Mouse (Mus musculus): ENCODE measurements around the gene Alb.

- TF ChIP-seq POLR2A (IDR thresholded peaks at IDR 0.05; ENCODE audit: low read depth, low read length) (no peak), CTCF (IDR thresholded peaks at IDR 0.05; ENCODE audit: extremely low read depth, insufficient read length, insufficient replicate concordance, low read depth, low read length) (no peak)
Observed at GRCm38 (mm10) chr5:90485597-90485996, 24.9 kb downstream of the Alb start.

Measured in small intestine, adult 2 months (tissue).